Mouse (Mus musculus) splenic B cell, adult 2 months (primary cell): ENCODE results near the gene Arhgap29.

ENCODE experiments used
- DNase-seq: peaks from one replicate; pipeline ENCODE4 v3.0.0-alpha.2; 2011; ENCODE audit warnings: low read depth, low spot score
- H3K27me3 ChIP-seq: 2 replicates; pipeline ENCODE4 v1.6.1; 2012; ENCODE audit warnings: mild to moderate bottlenecking, low read length, moderate library complexity, mixed read lengths; ENCODE audit not compliant: control insufficient read depth, poor library complexity, insufficient read depth, severe bottlenecking
- H3K36me3 ChIP-seq: 2 replicates; pipeline ENCODE4 v1.6.1; 2012; ENCODE audit warnings: mild to moderate bottlenecking, low read length, moderate library complexity, mixed read lengths; ENCODE audit not compliant: control insufficient read depth, poor library complexity, insufficient read depth, severe bottlenecking

The Arhgap29 gene

GRCm38 (mm10) chr3:121952041-121952591 is at the start of gene Arhgap29:
Arhgap29 (plus strand) TSS chr3:121952541.
- Histone ChIP-seq H3K27me3 (peaks cover 2% of the 10 kb centered on the region; the same call in 1 of the 2 replicates), H3K36me3 (no peaks in the 10 kb centered on the region)
- no peak for DNase-seq

- no peaks in the 10 kb centered on the region for H3K36me3 ChIP-seq
- H3K27me3 ChIP-seq, result no peaks in the 10 kb centered on the region
- DNase-seq, result no peak
Measured at GRCm38 (mm10) chr3:121902729-121903128, 49.6 kb upstream of the Arhgap29 start.

DNA sequence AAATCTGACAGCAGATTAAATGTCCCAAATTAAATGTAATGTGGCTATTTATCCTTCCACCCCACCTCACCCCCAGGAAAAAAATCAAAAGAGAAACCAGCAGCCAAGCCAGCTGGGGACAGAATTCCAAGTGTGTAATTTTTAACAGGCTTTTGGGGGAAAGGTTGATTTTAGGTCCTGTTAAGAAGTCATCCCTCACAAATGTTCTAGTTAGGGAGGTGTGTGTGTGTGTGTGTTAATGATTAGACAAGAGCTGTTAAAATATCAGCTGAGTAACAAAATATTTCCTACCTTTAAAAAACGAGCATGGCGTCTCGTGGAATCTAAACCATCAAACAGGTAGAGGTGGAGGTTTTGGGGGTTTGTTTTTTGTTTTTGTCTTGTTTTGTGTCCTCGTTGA is 49.1 kb upstream of the Arhgap29 start:
- peaks cover 1% of the 10 kb centered on the region; the same call in 1 of the 2 replicates for H3K27me3 ChIP-seq
- DNase-seq, result no peak
- H3K36me3 ChIP-seq, result no peaks in the 10 kb centered on the region

DNA sequence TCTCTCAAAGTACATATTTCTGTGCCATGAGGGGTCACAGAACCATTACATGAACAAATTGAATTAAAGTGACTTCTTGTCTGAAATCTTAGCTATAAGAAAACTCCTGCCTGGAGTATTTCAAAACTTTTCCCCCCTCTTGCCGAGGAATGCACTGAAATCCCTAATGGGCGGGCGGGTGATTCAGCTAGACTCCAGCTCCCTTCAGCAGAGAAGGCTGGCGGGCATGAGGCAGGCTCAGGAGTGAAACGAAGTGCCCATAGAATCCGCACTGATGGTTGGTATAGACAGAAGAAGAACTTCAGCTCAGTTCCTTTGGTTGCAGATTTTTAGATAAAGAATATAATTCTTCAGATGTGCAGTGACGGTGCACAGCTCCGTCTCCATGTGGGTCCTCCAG is 48.6 kb upstream of the Arhgap29 start:
- Histone ChIP-seq H3K36me3 (no peaks in the 10 kb centered on the region), H3K27me3 (peaks cover 1% of the 10 kb centered on the region; the same call in 1 of the 2 replicates)
- DNase-seq, result no peak

DNA sequence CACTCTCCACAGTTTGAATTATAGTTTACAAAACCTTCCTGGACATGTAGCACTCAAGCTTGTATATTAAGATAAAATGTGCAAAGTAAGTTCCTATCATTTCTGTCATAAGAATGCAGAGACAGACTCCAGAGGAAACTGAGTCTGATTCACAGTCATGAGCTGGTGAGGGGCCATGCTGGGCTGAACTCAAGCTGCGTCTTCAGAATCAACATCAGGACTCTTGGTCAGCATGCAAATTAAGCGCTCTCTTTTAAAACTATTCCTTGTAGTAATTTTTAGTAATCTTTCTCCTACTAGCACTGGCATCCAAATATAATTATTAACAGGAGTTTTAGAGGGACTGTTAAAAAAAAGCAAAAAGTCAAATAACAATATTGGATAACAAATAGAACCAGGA is 47.9 kb upstream of the Arhgap29 start:
- Histone ChIP-seq H3K27me3 (peaks cover 1% of the 10 kb centered on the region; the same call in 1 of the 2 replicates), H3K36me3 (no peaks in the 10 kb centered on the region)
- no peak for DNase-seq

DNA sequence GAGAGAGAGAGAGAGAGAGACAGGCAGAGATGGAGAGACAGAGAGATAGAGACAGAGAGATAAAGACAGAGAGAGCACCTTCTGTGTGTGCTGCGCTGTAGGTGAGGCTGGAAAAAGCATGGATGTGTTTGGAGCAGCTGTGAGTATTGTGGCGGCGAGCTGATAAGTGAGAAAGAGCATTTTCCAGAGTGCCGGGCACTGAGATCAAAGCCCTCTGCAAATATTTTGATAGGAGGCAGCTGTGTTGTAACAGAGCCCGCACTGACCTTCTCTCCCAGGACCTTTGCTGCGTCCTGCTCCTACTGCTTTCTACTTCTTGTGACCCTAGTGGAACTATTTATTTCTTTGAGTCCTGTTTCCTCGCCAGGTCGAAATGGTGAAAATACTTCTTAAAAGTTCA is 45.7 kb upstream of the Arhgap29 start:
- DNase-seq, result no peak
- Histone ChIP-seq H3K27me3 (peaks cover 1% of the 10 kb centered on the region; the same call in 1 of the 2 replicates), H3K36me3 (no peaks in the 10 kb centered on the region)

DNA sequence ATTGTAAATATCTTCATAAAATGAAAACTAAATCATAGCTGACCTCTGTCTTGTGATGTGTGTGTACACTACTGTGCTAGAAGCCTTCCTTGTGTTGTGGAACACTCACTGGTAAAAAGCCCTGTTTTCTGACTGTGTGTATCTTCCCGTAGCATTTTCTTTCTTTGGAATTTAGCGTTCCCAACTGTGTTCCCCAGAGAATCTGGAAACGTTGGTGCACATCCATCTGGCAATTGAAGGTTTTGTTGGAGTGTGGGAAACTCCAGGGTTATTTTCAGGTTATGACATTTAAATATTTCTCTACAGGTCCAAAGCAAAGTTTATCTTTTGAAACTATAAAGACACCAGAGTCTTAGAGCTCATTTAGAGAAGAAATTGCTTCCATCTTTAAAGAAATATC is 43.2 kb upstream of the Arhgap29 start:
- Histone ChIP-seq H3K27me3 (peaks cover 1% of the 10 kb centered on the region; the same call in 1 of the 2 replicates), H3K36me3 (no peaks in the 10 kb centered on the region)
- no peak for DNase-seq

GRCm38 (mm10) chr3:121913476-121913875 is 38.9 kb upstream of the Arhgap29 start:
- no peaks in the 10 kb centered on the region for H3K27me3 ChIP-seq
- no peak for DNase-seq
- H3K36me3 ChIP-seq, result no peaks in the 10 kb centered on the region

GRCm38 (mm10) chr3:121914459-121915185 is 37.7 kb upstream of the Arhgap29 start:
- DNase-seq, result no peak
- Histone ChIP-seq H3K36me3 (no peaks in the 10 kb centered on the region), H3K27me3 (no peaks in the 10 kb centered on the region)

GRCm38 (mm10) chr3:121915191-121915590 is 37.1 kb upstream of the Arhgap29 start:
- H3K36me3 ChIP-seq, result no peaks in the 10 kb centered on the region
- DNase-seq, result no peak
- H3K27me3 ChIP-seq, result no peaks in the 10 kb centered on the region

DNA sequence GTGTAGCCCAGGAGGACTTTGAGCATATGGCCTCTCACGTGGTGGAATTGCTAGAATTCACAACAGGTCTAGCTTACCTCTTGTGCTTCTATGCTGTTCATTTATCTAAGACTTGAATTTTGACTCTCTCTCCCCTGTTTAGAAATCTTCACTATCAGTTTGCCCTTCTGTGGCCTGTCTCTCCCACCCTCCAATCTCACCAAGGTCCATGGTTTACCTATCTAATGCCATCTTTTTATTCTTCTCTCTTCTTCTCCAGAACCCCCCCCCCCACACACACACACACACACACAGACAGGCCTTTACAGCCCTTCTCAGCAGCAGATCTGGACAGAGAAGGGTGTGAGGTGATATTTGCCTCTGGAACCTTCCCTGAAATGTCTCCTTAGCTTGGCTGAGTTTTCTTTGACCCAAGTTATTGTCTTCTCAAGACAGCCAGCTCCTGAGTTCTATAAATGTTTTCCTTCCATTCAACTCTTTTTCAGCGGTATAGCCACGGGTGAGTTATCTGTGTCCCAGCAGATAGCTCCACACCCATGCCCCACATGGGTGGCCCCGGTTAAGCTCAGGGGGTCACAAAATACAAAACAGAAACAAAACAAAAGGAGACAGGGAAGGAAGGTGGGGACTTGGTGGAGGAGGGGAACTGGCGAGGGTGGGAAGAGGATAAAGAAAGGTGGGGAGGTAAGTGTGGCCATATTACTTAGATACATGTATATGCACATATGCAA is 35.4 kb upstream of the Arhgap29 start:
- Histone ChIP-seq H3K27me3 (no peaks in the 10 kb centered on the region), H3K36me3 (no peaks in the 10 kb centered on the region)
- no peak for DNase-seq

DNA sequence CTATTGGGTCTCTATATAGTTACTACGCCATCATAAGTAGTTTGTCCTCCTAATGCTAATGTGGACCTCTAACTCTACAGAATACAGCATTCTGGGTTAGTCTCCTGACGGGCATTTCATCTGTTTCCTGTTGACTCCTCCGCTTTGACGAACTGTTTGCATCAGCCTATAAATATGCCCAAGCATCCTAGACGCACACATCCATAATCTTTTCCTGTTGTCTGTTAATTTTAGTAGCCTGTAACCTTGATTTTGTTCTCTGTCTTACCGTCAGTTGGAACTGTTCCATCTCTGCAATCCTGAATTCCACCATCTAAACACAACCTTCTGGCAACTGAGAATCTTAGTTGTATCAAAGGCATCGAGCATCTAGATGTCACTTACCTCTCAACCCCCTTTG is 34.7 kb upstream of the Arhgap29 start:
- Histone ChIP-seq H3K36me3 (no peaks in the 10 kb centered on the region), H3K27me3 (no peaks in the 10 kb centered on the region)
- DNase-seq, result no peak

GRCm38 (mm10) chr3:121919961-121920360 is 32.4 kb upstream of the Arhgap29 start:
- no peaks in the 10 kb centered on the region for H3K27me3 ChIP-seq
- no peak for DNase-seq

DNA sequence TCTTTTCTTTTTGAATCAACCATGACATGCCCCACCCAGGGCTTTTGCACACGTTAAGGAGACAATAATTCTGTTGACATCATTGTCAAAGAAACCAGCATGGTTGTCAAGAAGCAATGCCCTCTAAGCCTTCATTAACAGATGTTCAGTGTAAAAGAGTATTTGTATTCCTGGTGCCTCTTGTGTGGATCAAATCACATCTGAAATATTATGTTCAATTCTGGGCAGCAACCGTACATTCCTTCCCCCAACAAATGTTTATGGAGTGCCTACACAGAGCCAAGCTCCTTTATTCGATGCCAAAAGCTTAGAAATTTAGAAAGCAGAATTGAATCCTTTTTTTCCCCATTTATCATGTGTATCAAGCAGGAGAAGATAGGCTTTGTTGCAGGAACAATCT is 31.6 kb upstream of the Arhgap29 start:
- DNase-seq, result no peak
- no peaks in the 10 kb centered on the region for H3K36me3 ChIP-seq
- no peaks in the 10 kb centered on the region for H3K27me3 ChIP-seq

More at GRCm38 (mm10) chr3:121919961-121920360, 32.4 kb upstream of the Arhgap29 start:
- H3K36me3 ChIP-seq, result no peaks in the 10 kb centered on the region
